Mouse (Mus musculus) myocyte (in vitro differentiated cells): ENCODE data around the gene Uvrag. TPM values are rescaled to one million over a fixed set of nuclear protein-coding genes. Genes with fewer than 3 reads are reported as not detected.
A peak's percentile ranks its signal among the peaks of the same experiment; 100 is the strongest.

Experiments
- H3K27me3 ChIP-seq: one replicate; pipeline ENCODE4 v1.6.1; 2011; ENCODE audit not compliant: control insufficient read depth, insufficient read depth, insufficient read length
- H3K36me3 ChIP-seq: one replicate; pipeline ENCODE4 v1.6.1; 2011; ENCODE audit not compliant: control insufficient read depth, insufficient read depth
- H3K4me2 ChIP-seq: one replicate; pipeline ENCODE4 v1.6.1; 2011; ENCODE audit warnings: low read depth, control low read depth
- H3K4me3 ChIP-seq: one replicate; pipeline ENCODE4 v1.5.1; 2011; ENCODE audit warnings: mild to moderate bottlenecking, control low read depth, moderate library complexity
- H3K79me2 ChIP-seq: one replicate; pipeline ENCODE4 v1.6.1; 2011; ENCODE audit not compliant: control insufficient read depth, insufficient read depth
- H3ac ChIP-seq: one replicate; pipeline ENCODE4 v1.6.1; 2011; ENCODE audit not compliant: control insufficient read depth, insufficient read length
- CEBPB ChIP-seq: IDR thresholded peaks from 2 replicates; pipeline ENCODE4 v1.6.1; 2011; ENCODE audit warnings: mild to moderate bottlenecking, moderate library complexity; ENCODE audit not compliant: poor library complexity, insufficient read depth, severe bottlenecking
- E2F4 ChIP-seq: IDR thresholded peaks from one replicate; pipeline ENCODE4 v1.6.1; 2011; ENCODE audit warnings: mild to moderate bottlenecking, control low read depth, moderate library complexity; ENCODE audit not compliant: insufficient read depth
- MAX ChIP-seq: IDR thresholded peaks from one replicate; pipeline ENCODE4 v1.6.1; 2011; ENCODE audit warnings: low read depth, mild to moderate bottlenecking, control low read depth
- MYOD1 ChIP-seq, 3 experiments: IDR thresholded peaks; one replicate each; pipeline ENCODE4 v1.6.1; 2011; ENCODE audit warnings: control low read depth in 2 of 3, low read depth in 2 of 3, mild to moderate bottlenecking in 2 of 3, moderate library complexity in 1 of 3; ENCODE audit not compliant: insufficient read length in 2 of 3, control insufficient read depth in 1 of 3
- MYOG ChIP-seq, 3 experiments: IDR thresholded peaks; one replicate each; pipeline ENCODE4 v1.6.1; 2011; ENCODE audit warnings: control low read depth in 2 of 3, low read depth in 2 of 3, mild to moderate bottlenecking in 2 of 3; ENCODE audit not compliant: insufficient read length in 2 of 3, control insufficient read depth in 1 of 3, insufficient read depth in 1 of 3
- POLR2A ChIP-seq: IDR thresholded peaks from one replicate; pipeline ENCODE4 v1.6.1; 2011; ENCODE audit warnings: low read depth, mild to moderate bottlenecking, control low read depth, moderate library complexity; ENCODE audit not compliant: insufficient read length
- POLR2AphosphoS2 ChIP-seq: IDR thresholded peaks from one replicate; pipeline ENCODE4 v1.6.1; 2011; ENCODE audit warnings: low read depth, control low read depth; ENCODE audit not compliant: insufficient read length
- REST ChIP-seq: IDR thresholded peaks from one replicate; pipeline ENCODE4 v1.6.1; 2011; ENCODE audit warnings: mild to moderate bottlenecking, control low read depth, moderate library complexity; ENCODE audit not compliant: insufficient read depth, insufficient read length
- SRF ChIP-seq: IDR thresholded peaks from one replicate; pipeline ENCODE4 v1.6.1; 2011; ENCODE audit warnings: low read depth; ENCODE audit not compliant: control insufficient read depth, insufficient read length
- TCF12 ChIP-seq: IDR thresholded peaks from one replicate; pipeline ENCODE4 v1.6.1; 2011; ENCODE audit warnings: mild to moderate bottlenecking, control low read depth; ENCODE audit not compliant: poor library complexity, insufficient read depth, severe bottlenecking
- TCF3 ChIP-seq: IDR thresholded peaks from one replicate; pipeline ENCODE4 v1.6.1; 2011; ENCODE audit warnings: low read depth, control low read depth; ENCODE audit not compliant: insufficient read length
- USF1 ChIP-seq: IDR thresholded peaks from one replicate; pipeline ENCODE4 v1.6.1; 2011; ENCODE audit warnings: low read depth, mild to moderate bottlenecking, control low read depth, moderate library complexity
- polyA plus RNA-seq: library from polyadenylated mRNA; unstranded; fragments of >200 nt; fragmentation: generic; extraction: Trizol; gene quantifications from one replicate; pipeline ENCODE4 v1.2.1, GENCODE M21; 2012; ENCODE audit warnings: missing spikeins

Gene Uvrag
- polyA plus RNA-seq, 1 experiment, result 9.0 TPM

- H3K79me2 ChIP-seq, result no peaks in the 10 kb centered on the region
- no peaks in the 10 kb centered on the region for H3K27me3 ChIP-seq
- H3ac ChIP-seq, result no peak overlapping the region
- no peaks in the 10 kb centered on the region for H3K36me3 ChIP-seq
- no peak overlapping the region for H3K4me2 ChIP-seq
- no peak for TF ChIP-seq MAX
- TF ChIP-seq REST, result no peak
- no peak for TF ChIP-seq POLR2A
- no peak for TF ChIP-seq SRF
- TF ChIP-seq MYOD1 (IDR thresholded peaks at IDR 0.05; ENCODE audit: control insufficient read depth in 1 of 3, insufficient read length in 2 of 3, low read depth in 2 of 3), result no peak
- TF ChIP-seq POLR2AphosphoS2, result no peak
- TF ChIP-seq TCF12, result no peak
- TF ChIP-seq USF1, result no peak
- no peak for TF ChIP-seq TCF3
- TF ChIP-seq MYOG (IDR thresholded peaks at IDR 0.05; ENCODE audit: control insufficient read depth in 1 of 3, insufficient read depth in 1 of 3, insufficient read length in 2 of 3, low read depth in 2 of 3), result no peak
- TF ChIP-seq E2F4, result no peak
- no peak for TF ChIP-seq CEBPB
- no peak overlapping the region for H3K4me3 ChIP-seq
Observed at GRCm38 (mm10) chr7:98935757-98936156, 205.2 kb downstream of the Uvrag start.

- Histone ChIP-seq H3K36me3 (no peaks in the 10 kb centered on the region), H3ac (no peak overlapping the region), H3K4me3 (no peak overlapping the region), H3K27me3 (no peaks in the 10 kb centered on the region), H3K4me2 (no peak overlapping the region), H3K79me2 (no peaks in the 10 kb centered on the region)
- TF ChIP-seq POLR2AphosphoS2 (no peak), REST (no peak), TCF12 (no peak), TCF3 (no peak), MYOG (IDR thresholded peaks at IDR 0.05; ENCODE audit: control insufficient read depth in 1 of 3, insufficient read depth in 1 of 3, insufficient read length in 2 of 3, low read depth in 2 of 3) (no peak), SRF (no peak), MYOD1 (IDR thresholded peaks at IDR 0.05; ENCODE audit: control insufficient read depth in 1 of 3, insufficient read length in 2 of 3, low read depth in 2 of 3) (no peak), POLR2A (no peak), E2F4 (no peak), MAX (no peak), CEBPB (no peak), USF1 (no peak)
Observed at GRCm38 (mm10) chr7:98935193-98935592, 205.7 kb downstream of the Uvrag start.

GRCm38 (mm10) chr7:98928336-98929025 lies 212.5 kb downstream of the Uvrag start:
- Histone ChIP-seq H3ac (no peak overlapping the region), H3K36me3 (no peaks in the 10 kb centered on the region), H3K4me2 (peak overlapping the region; percentile 45), H3K79me2 (no peaks in the 10 kb centered on the region), H3K4me3 (no peak overlapping the region), H3K27me3 (no peaks in the 10 kb centered on the region)
- TF ChIP-seq POLR2AphosphoS2 (no peak), MYOD1 (IDR thresholded peaks at IDR 0.05; ENCODE audit: control insufficient read depth in 1 of 3, insufficient read length in 2 of 3, low read depth in 2 of 3) (no peak), TCF3 (no peak), MAX (no peak), REST (no peak), POLR2A (no peak), CEBPB (no peak), MYOG (IDR thresholded peaks at IDR 0.05; ENCODE audit: control insufficient read depth in 1 of 3, insufficient read depth in 1 of 3, insufficient read length in 2 of 3, low read depth in 2 of 3) (no peak), SRF (no peak), E2F4 (no peak), USF1 (no peak), TCF12 (no peak)

GRCm38 (mm10) chr7:98926906-98927528 lies 213.9 kb downstream of the Uvrag start:
- Histone ChIP-seq H3K36me3 (no peaks in the 10 kb centered on the region), H3K79me2 (no peaks in the 10 kb centered on the region), H3K4me2 (no peak overlapping the region), H3K27me3 (no peaks in the 10 kb centered on the region), H3K4me3 (no peak overlapping the region), H3ac (no peak overlapping the region)
- no peak for TF ChIP-seq E2F4
